ENCODE assay signal across 22 mouse cellular contexts in the genomic region with DNA sequence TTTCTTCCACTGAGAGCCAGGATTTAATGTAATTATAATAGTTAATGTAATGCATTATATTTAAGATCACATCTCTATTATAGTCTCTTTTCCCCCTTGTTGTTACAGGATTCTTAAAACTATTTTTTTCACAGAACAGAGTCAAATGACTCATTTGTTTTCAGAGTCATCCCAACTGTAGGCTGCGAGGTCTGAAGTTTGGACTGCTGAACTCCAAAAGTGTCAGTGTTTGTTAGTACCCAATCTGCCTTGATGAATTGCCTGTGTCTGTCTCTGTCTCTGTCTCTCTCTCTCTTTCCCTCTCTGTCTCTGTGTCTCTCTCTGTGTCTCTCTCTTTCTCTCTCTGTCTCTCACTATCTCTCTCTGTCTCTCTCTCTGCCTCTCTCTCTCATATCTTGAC. TPM values are rescaled to one million over a fixed set of nuclear protein-coding genes. Genes with fewer than 3 reads are reported as not detected.
"Had no signal": no experiment of that assay in that cellular context is flagged by ENCODE, and none has a peak within 500 bp of the region (broad histone marks: within the 10 kb centered on the region; RNA-seq: fewer than 3 reads in every experiment).

No protein-coding gene starts in this region.

- H3K4me1 ChIP-seq: megakaryocyte, embryonic 14.5 days; midbrain, embryonic 10.5 days; midbrain, embryonic 13.5 days; neural tube, embryonic 13.5 days had no signal

- H3K9me3 ChIP-seq: midbrain, embryonic 13.5 days; neural tube, embryonic 13.5 days had no signal

- ATAC-seq: hindbrain, postnatal 0 days; inflammation-experienced regulatory T-cells, adult 6 months; lung, postnatal 0 days; midbrain, embryonic 13.5 days; midbrain, embryonic 16.5 days had no signal

- H3K4me3 ChIP-seq: left cerebral cortex, adult 2 months; megakaryocyte, embryonic 14.5 days; midbrain, embryonic 10.5 days; midbrain, embryonic 13.5 days; myocyte; neural tube, embryonic 13.5 days had no signal

- H3K36me3 ChIP-seq: midbrain, embryonic 10.5 days; midbrain, embryonic 13.5 days; neural tube, embryonic 13.5 days had no signal

- H3K27ac ChIP-seq: hindbrain, postnatal 0 days; left cerebral cortex, adult 2 months; liver, embryonic 14.5 days; macrophage; midbrain, embryonic 10.5 days; midbrain, embryonic 13.5 days; neural tube, embryonic 13.5 days had no signal

- H3K27me3 ChIP-seq: midbrain, embryonic 13.5 days; neural tube, embryonic 13.5 days had no signal

- H3K4me2 ChIP-seq: lung, embryonic 14.5 days; midbrain, embryonic 13.5 days; neural tube, embryonic 13.5 days had no signal

- H3K9ac ChIP-seq: liver, embryonic 14.5 days; lung, embryonic 14.5 days; midbrain, embryonic 13.5 days; neural tube, embryonic 13.5 days had no signal

- DNase-seq: kidney, adult 18-20 months; kidney, postnatal 25 days; layer of hippocampus, postnatal 36 days; lung, embryonic 14.5 days; retina, postnatal 1 day; right cerebral cortex, postnatal 25 days; thymus, adult 18-20 months; thymus, postnatal 4 days had no signal

RNA-seq across cellular contexts. Expression of a gene that starts 33.4 kb away (rescaled TPM):
- total RNA-seq: monocyte, adult 5-6 weeks; neutrophil, adult 5-6 weeks had no signal
- polyA plus RNA-seq: macrophage had no signal
